Mouse (Mus musculus): ENCODE results near the gene Mtg2. TPM values are rescaled to one million over a fixed set of nuclear protein-coding genes. Genes with fewer than 3 reads are reported as not detected.

Gene Mtg2
- polyA plus RNA-seq, 1 experiment from 2014 or later = 34.8 TPM

DNA sequence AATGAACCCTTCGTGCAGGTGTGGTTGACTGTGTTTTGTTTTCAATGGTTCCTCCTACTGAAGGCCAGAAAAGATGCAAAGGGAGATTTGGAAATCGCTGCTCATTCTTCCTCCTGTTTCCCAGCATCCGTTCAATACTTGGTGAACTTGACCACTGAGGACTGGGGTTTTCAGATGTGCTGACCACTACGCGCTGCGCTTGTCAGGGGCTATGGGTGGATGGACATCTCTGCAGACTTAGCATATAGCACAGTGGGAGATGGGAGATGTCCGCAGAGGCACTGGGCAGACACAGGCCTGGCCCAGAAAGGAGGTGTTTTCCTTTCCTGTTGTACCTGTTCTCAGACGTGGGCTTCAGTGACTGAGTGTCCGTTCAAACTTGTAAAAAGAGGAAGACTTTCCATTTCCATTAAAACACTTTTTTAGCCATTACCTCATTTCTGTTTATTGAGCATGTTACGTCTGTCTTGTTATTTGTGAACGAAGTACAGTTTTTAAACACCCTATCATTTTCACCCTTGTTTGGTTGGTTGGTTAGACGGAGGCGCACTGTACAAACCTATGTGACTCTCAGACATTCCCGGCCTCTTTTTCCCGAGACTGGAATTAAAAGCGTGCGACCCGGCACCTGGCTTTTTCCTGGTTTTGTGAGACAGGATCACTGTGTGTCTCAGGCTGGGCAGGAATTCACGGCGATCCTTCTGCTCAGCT lies 463 bp upstream of the Mtg2 start:
- Histone ChIP-seq H3K27me3 (no peaks in the 10 kb centered on the region), H3K9ac (peak overlapping the region; percentile 49), H3K9me3 (no peaks in the 10 kb centered on the region), H3K27ac (replicated peaks) (peak overlapping the region; percentile 92), H3K4me1 (replicated peaks) (peaks cover 15% of the 10 kb centered on the region), H3K36me3 (peaks cover 19% of the 10 kb centered on the region), H3K4me3 (peak overlapping the region; percentile 70), H3K4me2 (peak overlapping the region; percentile 93)
- ATAC-seq (ENCODE audit: low FRiP score, low read depth) = peak; percentile 63; the same call in 1 of the 2 replicates
- WGBS = 34% methylated on average over 20 of the region's 20 CpGs

DNA sequence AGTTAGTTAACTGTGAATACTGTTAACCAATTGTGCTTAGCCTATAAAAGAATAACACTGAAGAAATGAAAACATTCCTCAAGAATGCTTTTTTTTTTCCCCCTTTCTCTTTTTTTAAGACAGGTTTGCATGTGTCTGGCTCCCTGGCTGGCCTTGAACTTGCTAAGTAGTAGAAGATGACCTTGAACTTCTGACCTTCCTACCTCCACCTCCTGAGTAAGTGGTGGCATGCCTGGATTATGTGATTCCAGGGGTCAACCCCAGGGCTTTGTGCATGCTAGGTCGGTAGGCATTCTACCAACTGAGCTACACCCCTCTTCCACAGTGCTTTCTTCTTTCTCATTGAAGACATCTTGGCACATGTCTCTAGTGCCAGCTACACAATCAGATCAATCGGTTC lies 1.3 kb downstream of the Mtg2 start:
- H3K4me1 ChIP-seq (replicated peaks) = peaks cover 15% of the 10 kb centered on the region
- no peak overlapping the region for H3K4me3 ChIP-seq
- H3K27me3 ChIP-seq = no peaks in the 10 kb centered on the region
- 0 out of 2 replicates have a peak overlapping the region, but pooled peaks have one; percentile 78 for H3K9ac ChIP-seq
- H3K36me3 ChIP-seq = peaks cover 19% of the 10 kb centered on the region
- H3K4me2 ChIP-seq = peak overlapping the region; percentile 93
- no peak overlapping the region for H3K27ac ChIP-seq (replicated peaks)
- no peak for ATAC-seq (ENCODE audit: low FRiP score, low read depth)
- H3K9me3 ChIP-seq = no peaks in the 10 kb centered on the region
- WGBS = 86% methylated on average over 2 of the region's 2 CpGs

DNA sequence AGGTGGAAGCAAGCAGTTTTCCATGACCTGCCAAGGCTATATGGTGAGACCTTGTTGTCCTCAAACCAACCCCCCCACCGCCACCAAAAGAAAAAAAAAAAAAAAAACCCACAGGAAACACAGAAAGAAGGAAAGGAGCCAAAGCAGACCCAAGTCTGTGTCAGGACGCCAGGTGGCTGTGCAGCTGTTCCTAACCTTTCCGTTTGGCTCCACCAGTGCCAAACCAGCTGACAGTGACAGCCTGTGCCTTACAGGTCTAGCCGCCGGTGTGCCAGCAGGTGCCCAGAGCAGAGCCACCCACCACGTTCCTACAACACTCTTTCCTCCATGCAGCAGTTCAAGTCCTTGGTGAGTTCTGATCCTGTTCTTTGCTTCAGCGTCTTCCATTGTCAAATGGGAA lies 2.5 kb downstream of the Mtg2 start:
- Histone ChIP-seq H3K9me3 (no peaks in the 10 kb centered on the region), H3K27ac (replicated peaks) (no peak overlapping the region)
- WGBS = 84% methylated on average over 7 of the region's 7 CpGs

DNA sequence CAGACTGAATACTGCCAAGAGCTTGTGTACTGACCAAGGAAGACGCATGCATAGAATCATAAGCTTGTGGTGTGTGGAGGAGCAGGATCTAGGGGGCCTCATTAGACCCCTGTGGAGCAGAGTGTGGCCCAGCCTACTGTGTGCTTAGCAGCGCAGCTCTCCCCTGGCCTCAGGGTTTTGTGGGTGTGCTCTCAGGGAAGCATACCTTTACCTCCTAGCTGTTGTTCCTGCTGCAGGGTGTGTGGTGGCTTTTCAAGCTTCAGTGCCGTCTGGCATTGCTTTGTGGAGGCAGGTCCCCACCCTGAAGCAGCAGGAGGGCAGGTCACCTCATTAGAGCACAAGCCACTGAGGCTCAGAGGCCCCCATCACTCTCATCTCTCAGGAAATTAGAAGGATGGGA lies 7.2 kb downstream of the Mtg2 start:
- Histone ChIP-seq H3K4me2 (no peak overlapping the region), H3K36me3 (peaks cover 10% of the 10 kb centered on the region), H3K4me1 (replicated peaks) (no peaks in the 10 kb centered on the region), H3K27me3 (no peaks in the 10 kb centered on the region), H3K9me3 (no peaks in the 10 kb centered on the region), H3K9ac (no peak overlapping the region), H3K27ac (replicated peaks) (no peak overlapping the region), H3K4me3 (no peak overlapping the region)
- no peak for ATAC-seq (ENCODE audit: low FRiP score, low read depth)
- 71% methylated on average over 3 of the region's 3 CpGs for WGBS

More for the DNA sequence above, 2.5 kb downstream of the Mtg2 start:
- Histone ChIP-seq H3K4me3 (no peak overlapping the region), H3K4me1 (replicated peaks) (peaks cover 15% of the 10 kb centered on the region), H3K4me2 (no peak overlapping the region), H3K27me3 (no peaks in the 10 kb centered on the region), H3K36me3 (peaks cover 14% of the 10 kb centered on the region), H3K9ac (no peak overlapping the region)
- ATAC-seq (ENCODE audit: low FRiP score, low read depth) = no peak

DNA sequence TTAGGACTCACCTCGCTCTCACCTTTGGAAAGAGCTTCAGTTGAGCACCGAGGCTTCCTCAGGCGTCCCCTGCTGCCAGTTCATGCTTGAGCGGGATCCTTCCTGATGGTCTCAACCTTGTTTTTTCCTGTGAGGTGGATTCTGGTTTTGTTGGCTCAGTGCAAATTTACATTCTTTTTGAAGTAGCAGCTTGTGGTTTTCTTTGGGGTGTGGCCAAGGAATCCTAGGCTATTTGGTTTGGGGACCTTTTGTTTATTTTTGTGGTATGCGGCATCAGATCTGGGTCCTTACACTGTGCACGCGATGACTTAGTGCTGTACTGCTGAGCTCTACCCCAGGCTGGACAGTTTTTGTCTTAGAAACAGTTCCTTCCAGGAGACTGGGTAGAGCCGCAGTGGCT lies 10.3 kb downstream of the Mtg2 start:
- H3K4me3 ChIP-seq = no peak overlapping the region
- no peak overlapping the region for H3K9ac ChIP-seq
- no peaks in the 10 kb centered on the region for H3K27me3 ChIP-seq
- H3K27ac ChIP-seq (replicated peaks) = no peak overlapping the region
- no peak for ATAC-seq (ENCODE audit: low FRiP score, low read depth)
- no peaks in the 10 kb centered on the region for H3K4me1 ChIP-seq (replicated peaks)
- H3K4me2 ChIP-seq = no peak overlapping the region
- WGBS = 90% methylated on average over 8 of the region's 8 CpGs
- peaks cover 24% of the 10 kb centered on the region for H3K36me3 ChIP-seq
- no peaks in the 10 kb centered on the region for H3K9me3 ChIP-seq

DNA sequence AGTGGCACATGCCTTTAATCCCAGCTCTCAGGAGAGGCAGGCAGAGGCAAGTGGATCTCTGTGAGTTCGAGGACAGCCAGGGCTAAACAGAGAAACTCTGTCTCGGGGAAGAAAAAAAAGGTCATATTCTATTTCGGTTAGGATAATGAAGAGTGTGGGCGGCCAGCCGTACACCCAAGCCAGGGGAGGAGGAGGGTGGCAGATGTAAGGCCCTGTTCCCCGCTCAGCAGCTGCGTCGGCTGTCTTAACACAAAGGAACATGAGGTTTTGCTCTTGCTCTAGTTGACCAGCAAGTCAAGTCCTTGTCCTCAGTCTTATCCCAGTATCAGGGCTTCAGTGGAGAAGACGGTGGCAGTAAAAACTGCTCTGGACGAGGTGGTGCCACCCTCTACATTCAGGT lies 12.7 kb downstream of the Mtg2 start:
- no peak for ATAC-seq (ENCODE audit: low FRiP score, low read depth)
- H3K4me3 ChIP-seq = no peak overlapping the region
- no peaks in the 10 kb centered on the region for H3K27me3 ChIP-seq
- H3K4me2 ChIP-seq = no peak overlapping the region
- peaks cover 20% of the 10 kb centered on the region for H3K36me3 ChIP-seq
- H3K9ac ChIP-seq = no peak overlapping the region
- H3K9me3 ChIP-seq = no peaks in the 10 kb centered on the region
- H3K4me1 ChIP-seq (replicated peaks) = peaks cover 3% of the 10 kb centered on the region; the same call in 1 of the 2 replicates
- H3K27ac ChIP-seq (replicated peaks) = no peak overlapping the region
- WGBS = 88% methylated on average over 10 of the region's 10 CpGs

DNA sequence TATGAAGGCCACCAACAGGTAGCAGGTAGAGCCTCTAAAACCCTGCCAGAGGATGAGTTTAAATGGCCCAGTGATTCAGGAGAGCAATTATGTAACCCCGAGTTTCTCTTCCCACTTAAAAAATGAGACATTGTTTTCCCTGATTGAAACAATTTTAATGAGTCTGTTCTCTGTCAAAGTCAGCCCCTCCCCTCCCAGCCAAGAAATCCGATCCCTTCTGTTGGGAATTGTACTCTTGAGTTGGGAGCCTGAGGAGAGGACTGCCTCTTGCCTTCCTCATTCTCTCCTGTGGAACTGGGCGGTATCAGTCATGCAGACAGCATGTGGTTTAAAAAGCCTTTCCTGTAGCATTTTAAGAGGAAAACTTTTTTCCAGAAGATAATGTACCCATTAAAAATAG lies 14.2 kb downstream of the Mtg2 start:
- Histone ChIP-seq H3K4me2 (no peak overlapping the region), H3K4me1 (replicated peaks) (peaks cover 3% of the 10 kb centered on the region; the same call in 1 of the 2 replicates), H3K27ac (replicated peaks) (no peak overlapping the region), H3K27me3 (no peaks in the 10 kb centered on the region), H3K36me3 (peaks cover 20% of the 10 kb centered on the region), H3K4me3 (no peak overlapping the region), H3K9me3 (no peaks in the 10 kb centered on the region), H3K9ac (no peak overlapping the region)
- ATAC-seq (ENCODE audit: low FRiP score, low read depth) = no peak
- 54% methylated on average over 3 of the region's 3 CpGs for WGBS

DNA sequence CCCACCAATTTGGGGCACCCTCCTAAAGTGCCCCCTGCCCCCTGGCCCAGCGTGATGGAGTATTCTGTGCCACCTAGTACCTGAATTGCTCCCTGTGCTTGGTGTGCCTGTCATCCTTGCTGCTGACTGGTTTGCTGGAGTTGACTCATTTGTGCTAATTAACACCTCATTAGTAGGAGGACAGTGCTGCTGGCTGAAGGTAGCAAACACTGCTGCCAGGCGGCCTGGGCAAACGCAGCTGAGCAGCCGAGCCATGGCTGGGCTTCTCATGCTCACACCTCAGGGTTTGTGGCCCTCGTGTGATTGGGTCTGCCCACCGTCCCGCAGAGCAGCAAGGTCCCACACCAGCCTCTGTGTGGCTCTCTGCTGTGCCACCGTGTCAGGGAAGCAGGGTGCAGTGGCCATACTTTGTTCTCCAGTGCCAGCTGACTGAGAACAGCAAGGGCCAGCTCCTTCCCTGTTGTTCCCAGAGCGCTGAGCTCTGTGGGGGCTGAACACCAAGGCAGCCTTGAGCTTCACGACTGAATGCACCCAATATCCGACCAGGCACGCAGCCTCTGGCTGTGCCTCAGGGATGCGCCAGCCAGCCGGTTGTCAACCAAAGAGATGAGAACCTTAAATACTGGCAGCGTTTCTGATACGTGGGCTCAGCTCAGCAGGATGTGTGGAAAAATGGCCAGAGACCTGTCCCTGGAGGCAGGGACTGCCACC lies 15.7 kb downstream of the Mtg2 start:
- no peaks in the 10 kb centered on the region for H3K9me3 ChIP-seq
- no peak overlapping the region for H3K4me3 ChIP-seq
- H3K4me1 ChIP-seq (replicated peaks) = peaks cover 3% of the 10 kb centered on the region; the same call in 1 of the 2 replicates
- 61% methylated on average over 16 of the region's 16 CpGs for WGBS
- no peak overlapping the region; the same call in 1 of the 2 replicates for H3K27ac ChIP-seq (replicated peaks)
- H3K4me2 ChIP-seq = no peak overlapping the region
- no peaks in the 10 kb centered on the region for H3K27me3 ChIP-seq
- no peak for ATAC-seq (ENCODE audit: low FRiP score, low read depth)
- H3K9ac ChIP-seq = no peak overlapping the region
- H3K36me3 ChIP-seq = peaks cover 18% of the 10 kb centered on the region; the same call in 1 of the 2 replicates

DNA sequence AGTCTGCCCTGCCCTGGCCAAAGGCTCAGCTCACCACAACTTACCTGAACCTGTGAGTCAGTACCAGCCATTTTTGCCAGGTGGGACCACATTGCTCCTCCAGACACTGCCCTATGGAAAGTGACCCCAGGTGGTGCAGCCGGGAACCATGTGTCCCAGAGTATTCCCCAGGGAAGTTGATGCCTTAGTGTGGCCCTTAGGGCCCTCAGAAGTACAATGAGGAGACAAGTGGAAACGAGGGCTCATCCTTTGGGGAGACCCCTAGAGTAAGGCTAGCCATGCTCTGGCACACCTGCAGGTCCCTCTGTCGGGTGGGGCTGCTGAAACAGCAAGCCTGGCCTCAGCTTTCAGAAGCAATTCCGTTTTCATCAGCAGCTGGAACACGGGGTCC lies 16.2 kb downstream of the Mtg2 start:
- H3K36me3 ChIP-seq = peaks cover 18% of the 10 kb centered on the region; the same call in 1 of the 2 replicates
- H3K27ac ChIP-seq (replicated peaks) = no peak overlapping the region
- no peak for ATAC-seq (ENCODE audit: low FRiP score, low read depth)
- no peaks in the 10 kb centered on the region for H3K9me3 ChIP-seq
- H3K4me2 ChIP-seq = no peak overlapping the region
- no peaks in the 10 kb centered on the region for H3K27me3 ChIP-seq
- no peak overlapping the region for H3K9ac ChIP-seq
- WGBS = 77% methylated on average over 5 of the region's 5 CpGs
- peaks cover 3% of the 10 kb centered on the region; the same call in 1 of the 2 replicates for H3K4me1 ChIP-seq (replicated peaks)
- H3K4me3 ChIP-seq = no peak overlapping the region

DNA sequence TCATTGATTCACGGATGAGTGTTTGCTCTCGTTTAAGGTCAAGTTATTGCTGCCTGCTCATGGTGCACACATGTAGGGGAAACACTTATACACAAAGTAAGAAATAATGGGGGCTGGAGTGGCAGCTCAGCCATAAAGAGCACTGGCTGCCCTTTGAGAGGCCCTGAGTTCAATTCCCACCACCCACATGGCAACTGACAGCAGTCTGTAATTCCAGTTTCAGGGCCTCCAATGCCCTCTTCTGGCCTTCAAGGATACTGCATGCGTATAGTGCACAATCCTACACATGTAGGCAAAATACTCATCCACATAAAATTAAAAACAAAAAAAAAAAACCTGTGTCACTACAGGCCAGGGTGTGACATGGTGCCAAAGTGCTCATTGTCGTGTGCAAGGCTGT lies 17.1 kb downstream of the Mtg2 start:
- no peak for ATAC-seq (ENCODE audit: low FRiP score, low read depth)
- Histone ChIP-seq H3K4me1 (replicated peaks) (peaks cover 3% of the 10 kb centered on the region; the same call in 1 of the 2 replicates), H3K27me3 (no peaks in the 10 kb centered on the region), H3K9me3 (no peaks in the 10 kb centered on the region), H3K9ac (no peak overlapping the region), H3K4me3 (no peak overlapping the region), H3K4me2 (no peak overlapping the region), H3K27ac (replicated peaks) (no peak overlapping the region), H3K36me3 (peaks cover 15% of the 10 kb centered on the region; the same call in 1 of the 2 replicates)
- 87% methylated on average over 4 of the region's 4 CpGs for WGBS

DNA sequence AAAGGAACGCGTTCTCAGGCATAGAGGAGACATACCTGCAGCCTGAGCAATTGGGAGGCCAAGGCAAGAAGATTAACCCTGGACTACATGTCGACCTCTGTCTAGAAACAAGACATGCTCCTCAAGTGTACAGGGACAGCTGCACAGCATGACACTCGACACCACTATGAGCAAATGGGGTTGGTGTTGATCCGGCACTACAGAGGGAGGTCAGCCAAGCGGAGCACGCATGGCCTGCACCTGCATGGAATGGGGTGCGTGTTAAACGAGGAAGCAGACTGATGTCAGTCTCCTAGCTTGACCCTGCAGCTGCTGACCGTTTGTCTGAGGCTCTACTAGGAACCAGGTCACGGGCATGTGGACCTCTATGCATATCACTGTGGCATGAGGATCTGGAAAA lies 19.9 kb downstream of the Mtg2 start:
- 82% methylated on average over 11 of the region's 11 CpGs for WGBS
- Histone ChIP-seq H3K4me3 (no peak overlapping the region), H3K27ac (replicated peaks) (no peak overlapping the region)

DNA sequence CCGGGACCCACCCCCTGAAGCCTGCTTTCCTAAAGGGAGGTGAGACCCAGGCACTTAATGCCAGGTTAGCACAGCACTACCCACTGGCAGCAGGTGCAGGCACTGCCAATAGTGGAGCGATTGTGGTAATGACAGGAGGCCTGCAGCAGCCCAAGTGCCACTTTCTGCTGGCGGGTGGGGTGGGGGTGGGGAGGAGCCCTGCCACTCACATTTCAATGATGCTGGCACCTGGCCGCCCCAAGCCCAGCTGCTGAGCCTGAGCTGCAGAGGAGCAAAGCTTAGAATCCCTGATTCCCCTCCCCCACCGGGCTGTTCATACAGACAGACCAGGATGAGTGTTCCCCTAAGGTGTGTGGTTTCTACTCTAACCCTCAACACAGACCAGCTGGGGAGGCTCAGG lies 25.3 kb downstream of the Mtg2 start:
- Histone ChIP-seq H3K27ac (replicated peaks) (no peak overlapping the region), H3K4me2 (no peak overlapping the region), H3K9me3 (no peaks in the 10 kb centered on the region), H3K27me3 (peaks cover 3% of the 10 kb centered on the region; the same call in 1 of the 2 replicates), H3K4me1 (replicated peaks) (peaks cover 20% of the 10 kb centered on the region), H3K9ac (no peak overlapping the region), H3K4me3 (no peak overlapping the region), H3K36me3 (no peaks in the 10 kb centered on the region)
- ATAC-seq (ENCODE audit: low FRiP score, low read depth) = no peak
- WGBS = 29% methylated on average over 5 of the region's 5 CpGs

More for the DNA sequence above, 19.9 kb downstream of the Mtg2 start:
- H3K36me3 ChIP-seq = no peaks in the 10 kb centered on the region
- no peak overlapping the region for H3K9ac ChIP-seq
- H3K9me3 ChIP-seq = no peaks in the 10 kb centered on the region
- peaks cover 3% of the 10 kb centered on the region; the same call in 1 of the 2 replicates for H3K4me1 ChIP-seq (replicated peaks)
- ATAC-seq (ENCODE audit: low FRiP score, low read depth) = no peak
- no peaks in the 10 kb centered on the region for H3K27me3 ChIP-seq
- H3K4me2 ChIP-seq = no peak overlapping the region

All from hindbrain, embryonic 15.5 days (tissue).